Mouse (Mus musculus) liver, postnatal 0 days (tissue): ENCODE results near the gene Mea1.

Source experiments
- CTCF ChIP-seq: sonication (generic); IDR thresholded peaks from 2 replicates; pipeline ENCODE4 v1.5.1; 2016; ENCODE audit warnings: antibody characterized with exemption, low read depth
- EP300 ChIP-seq: IDR thresholded peaks from 2 replicates; pipeline ENCODE4 v1.6.1; 2016; ENCODE audit warnings: antibody characterized with exemption, low read depth, mild to moderate bottlenecking

GRCm38 (mm10) chr17:46661981-46662380, 16.6 kb upstream of the Mea1 start:
- TF ChIP-seq CTCF (no peak), EP300 (no peak)
